Mouse (Mus musculus) C2C12 (cell line): Measurements from ENCODE around the gene Chd3.

Experiments
- CEBPB ChIP-seq: IDR thresholded peaks from one replicate; pipeline ENCODE4 v1.6.1; 2011; ENCODE audit warnings: low read depth, mild to moderate bottlenecking, control low read depth, moderate library complexity
- CTCF ChIP-seq: IDR thresholded peaks from one replicate; pipeline ENCODE4 v1.5.1; 2011; ENCODE audit not compliant: control insufficient read depth, insufficient read depth, insufficient read length
- FOSL1 ChIP-seq: IDR thresholded peaks from one replicate; pipeline ENCODE4 v1.8.0; 2011; ENCODE audit warnings: mild to moderate bottlenecking, low read length; ENCODE audit not compliant: poor library complexity, insufficient read depth, severe bottlenecking
- MAX ChIP-seq: IDR thresholded peaks from one replicate; pipeline ENCODE4 v1.6.1; 2011; ENCODE audit warnings: mild to moderate bottlenecking, control low read depth
- MYOD1 ChIP-seq: IDR thresholded peaks from one replicate; pipeline ENCODE4 v1.6.1; 2011; ENCODE audit warnings: low read depth; ENCODE audit not compliant: control insufficient read depth, insufficient read length
- MYOG ChIP-seq: IDR thresholded peaks from one replicate; pipeline ENCODE4 v1.6.1; 2011; ENCODE audit not compliant: control insufficient read depth, insufficient read length; ENCODE audit errors: extremely low read depth

- no peak for TF ChIP-seq MAX
- no peak for TF ChIP-seq CTCF
- TF ChIP-seq MYOD1 = no peak
- TF ChIP-seq MYOG = no peak
- TF ChIP-seq CEBPB = no peak
- no peak for TF ChIP-seq FOSL1
These were observed 2.4 kb upstream of the Chd3 start for GRCm38 (mm10) chr11:69371601-69372000.
